Mouse (Mus musculus): ENCODE data around the gene Dapp1. TPM values are rescaled to one million over a fixed set of nuclear protein-coding genes. Genes with fewer than 3 reads are reported as not detected.
A peak's percentile ranks its signal among the peaks of the same experiment; 100 is the strongest.

Gene Dapp1
- polyA plus RNA-seq, 1 experiment from 2014 or later: 1.6 TPM

DNA sequence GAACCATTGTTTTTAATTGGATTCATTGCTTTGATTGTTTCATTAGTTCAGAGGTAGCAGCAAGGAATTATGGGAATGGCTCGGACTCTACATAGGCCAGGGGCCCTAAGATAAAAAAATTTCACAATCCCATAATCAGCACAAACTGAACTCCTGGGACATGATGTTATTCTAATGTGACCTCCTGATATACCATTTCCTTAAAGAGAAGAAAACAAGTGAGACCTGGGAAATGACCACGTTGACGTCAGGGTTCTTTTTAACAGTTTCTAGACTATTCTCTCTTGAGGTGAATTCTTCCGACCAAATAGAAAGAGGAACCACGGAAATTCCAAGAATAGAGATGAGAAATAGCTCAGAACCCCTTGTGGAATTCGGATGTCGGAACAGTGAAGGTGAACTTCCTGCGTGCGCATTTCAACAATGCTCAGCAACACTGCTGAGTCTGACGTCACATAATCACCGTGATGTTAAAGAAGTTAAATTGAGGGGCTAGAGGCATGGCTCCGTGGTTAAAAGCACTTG, 39.2 kb downstream of the Dapp1 start:
- Histone ChIP-seq H3K4me2 (ENCODE audit: low read depth, low read length) (no peak overlapping the region), H3K27me3 (ENCODE audit: control insufficient read depth, insufficient read depth, low read length) (no peaks in the 10 kb centered on the region), H3K4me1 (ENCODE audit: control insufficient read depth, insufficient read depth, low read length) (no peaks in the 10 kb centered on the region), H3K27ac (ENCODE audit: low read depth, low read length) (no peak overlapping the region), H3K9ac (replicated peaks; ENCODE audit: low read depth, low read length) (no peak overlapping the region), H3K36me3 (ENCODE audit: control insufficient read depth, insufficient read depth, low read length) (no peaks in the 10 kb centered on the region), H3K4me3 (ENCODE audit: low read depth, low read length) (no peak overlapping the region), H3K9me3 (ENCODE audit: control insufficient read depth, low read length) (no peaks in the 10 kb centered on the region)
- ATAC-seq (ENCODE audit: low read depth): no peak
- WGBS: 91% methylated on average over 12 of the region's 12 CpGs

DNA sequence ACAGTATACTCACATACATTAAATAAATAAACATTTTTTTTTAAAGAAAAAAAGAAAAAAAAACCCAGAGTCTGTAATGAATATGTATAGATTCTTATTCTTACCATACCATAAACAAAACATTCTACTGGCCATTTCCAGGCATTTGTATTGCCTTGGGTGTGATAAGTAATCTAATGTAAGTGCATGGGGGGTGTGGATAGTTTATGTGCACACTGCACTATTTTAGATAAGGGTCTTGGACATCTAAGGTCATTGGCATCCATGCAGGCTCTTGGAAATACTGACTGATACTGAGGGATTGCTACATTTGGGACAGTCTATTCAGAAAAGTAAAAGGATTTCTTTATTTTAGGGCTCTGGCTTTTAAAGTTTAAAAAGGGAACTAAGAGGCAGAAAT, 39.8 kb downstream of the Dapp1 start:
- Histone ChIP-seq H3K9ac (replicated peaks; ENCODE audit: low read depth, low read length) (no peak overlapping the region), H3K4me3 (ENCODE audit: low read depth, low read length) (no peak overlapping the region), H3K36me3 (ENCODE audit: control insufficient read depth, insufficient read depth, low read length) (no peaks in the 10 kb centered on the region), H3K9me3 (ENCODE audit: control insufficient read depth, low read length) (no peaks in the 10 kb centered on the region), H3K27me3 (ENCODE audit: control insufficient read depth, insufficient read depth, low read length) (no peaks in the 10 kb centered on the region), H3K27ac (ENCODE audit: low read depth, low read length) (no peak overlapping the region), H3K4me2 (ENCODE audit: low read depth, low read length) (no peak overlapping the region), H3K4me1 (ENCODE audit: control insufficient read depth, insufficient read depth, low read length) (no peaks in the 10 kb centered on the region)
- no peak for ATAC-seq (ENCODE audit: low read depth)

DNA sequence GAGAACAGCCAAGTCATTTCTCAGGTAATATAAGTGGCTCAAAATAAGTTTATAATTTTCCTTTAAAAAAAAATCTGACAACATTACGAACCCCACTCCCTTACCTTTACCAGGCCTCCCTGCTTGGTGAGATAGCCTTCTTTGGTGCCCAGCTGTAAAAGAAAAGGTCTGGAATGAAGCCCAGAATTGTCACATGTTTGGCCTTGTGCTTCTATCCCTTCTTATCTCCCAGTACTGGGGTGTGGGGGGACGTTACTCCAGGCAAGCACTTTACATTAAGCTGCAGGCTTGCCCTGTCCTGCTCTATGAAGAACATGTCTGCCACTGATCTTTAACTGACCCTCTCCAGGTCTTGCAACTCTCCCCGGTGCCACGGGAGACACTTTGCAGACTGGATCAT, 40.6 kb downstream of the Dapp1 start:
- no peaks in the 10 kb centered on the region for H3K9me3 ChIP-seq (ENCODE audit: control insufficient read depth, low read length)
- H3K9ac ChIP-seq (replicated peaks; ENCODE audit: low read depth, low read length): no peak overlapping the region
- H3K4me1 ChIP-seq (ENCODE audit: control insufficient read depth, insufficient read depth, low read length): no peaks in the 10 kb centered on the region
- no peaks in the 10 kb centered on the region for H3K36me3 ChIP-seq (ENCODE audit: control insufficient read depth, insufficient read depth, low read length)
- WGBS: 82% methylated on average over 4 of the region's 4 CpGs
- no peak for ATAC-seq (ENCODE audit: low read depth)
- no peaks in the 10 kb centered on the region for H3K27me3 ChIP-seq (ENCODE audit: control insufficient read depth, insufficient read depth, low read length)
- no peak overlapping the region for H3K27ac ChIP-seq (ENCODE audit: low read depth, low read length)
- H3K4me3 ChIP-seq (ENCODE audit: low read depth, low read length): no peak overlapping the region
- no peak overlapping the region for H3K4me2 ChIP-seq (ENCODE audit: low read depth, low read length)

DNA sequence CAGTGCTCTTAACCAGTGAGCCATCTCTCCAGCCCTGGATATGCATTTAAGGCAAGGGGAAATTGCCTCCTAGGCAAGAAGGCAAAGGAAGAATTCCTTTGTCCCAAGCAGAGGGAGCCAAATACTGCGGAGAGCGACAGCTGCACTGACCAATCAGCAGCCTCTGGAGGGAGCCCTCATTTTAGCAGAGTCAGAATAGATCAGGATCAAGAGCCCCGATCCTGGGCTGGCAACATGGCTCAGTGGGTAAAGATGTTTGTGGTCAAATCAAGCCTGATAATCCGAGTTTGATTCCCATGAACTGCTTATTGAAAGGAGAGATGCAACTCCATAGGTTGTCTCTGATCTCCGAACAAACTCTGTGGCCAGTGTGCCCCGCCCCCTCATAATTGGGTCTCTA, 42.7 kb downstream of the Dapp1 start:
- no peaks in the 10 kb centered on the region for H3K27me3 ChIP-seq (ENCODE audit: control insufficient read depth, insufficient read depth, low read length)
- H3K4me1 ChIP-seq (ENCODE audit: control insufficient read depth, insufficient read depth, low read length): no peaks in the 10 kb centered on the region
- no peaks in the 10 kb centered on the region for H3K9me3 ChIP-seq (ENCODE audit: control insufficient read depth, low read length)
- H3K27ac ChIP-seq (ENCODE audit: low read depth, low read length): no peak overlapping the region
- H3K9ac ChIP-seq (replicated peaks; ENCODE audit: low read depth, low read length): no peak overlapping the region
- no peaks in the 10 kb centered on the region for H3K36me3 ChIP-seq (ENCODE audit: control insufficient read depth, insufficient read depth, low read length)
- H3K4me2 ChIP-seq (ENCODE audit: low read depth, low read length): 0 out of 2 replicates have a peak overlapping the region, but pooled peaks have one; percentile 14
- 46% methylated on average over 6 of the region's 6 CpGs for WGBS
- no peak overlapping the region for H3K4me3 ChIP-seq (ENCODE audit: low read depth, low read length)
- ATAC-seq (ENCODE audit: low read depth): peak; percentile 66; the same call in 1 of the 2 replicates

DNA sequence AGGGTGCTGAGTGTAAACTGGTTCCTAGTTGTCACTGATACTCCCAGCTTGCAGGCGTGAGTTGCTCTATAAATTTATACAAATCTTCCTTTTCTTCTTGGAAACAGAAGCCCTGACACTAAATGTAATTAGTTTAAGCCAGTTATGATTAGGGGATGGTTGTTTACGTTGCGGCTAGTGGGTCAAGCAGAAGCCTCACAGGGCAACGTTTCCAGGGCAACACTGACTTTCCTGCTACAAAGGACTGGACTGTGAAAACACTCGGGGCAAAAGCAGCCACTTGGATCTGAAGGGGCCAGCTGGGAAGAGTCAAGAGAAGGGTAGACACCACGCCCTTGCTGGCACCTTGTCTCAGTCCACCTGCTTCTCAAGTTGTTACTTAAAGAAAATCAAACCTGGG, 44.8 kb downstream of the Dapp1 start:
- 33% methylated on average over 6 of the region's 6 CpGs for WGBS
- Histone ChIP-seq H3K27ac (ENCODE audit: low read depth, low read length) (no peak overlapping the region), H3K36me3 (ENCODE audit: control insufficient read depth, insufficient read depth, low read length) (no peaks in the 10 kb centered on the region; the same call in 1 of the 2 replicates), H3K27me3 (ENCODE audit: control insufficient read depth, insufficient read depth, low read length) (no peaks in the 10 kb centered on the region), H3K4me3 (ENCODE audit: low read depth, low read length) (no peak overlapping the region), H3K4me1 (ENCODE audit: control insufficient read depth, insufficient read depth, low read length) (no peaks in the 10 kb centered on the region), H3K9ac (replicated peaks; ENCODE audit: low read depth, low read length) (no peak overlapping the region), H3K4me2 (ENCODE audit: low read depth, low read length) (no peak overlapping the region), H3K9me3 (ENCODE audit: control insufficient read depth, low read length) (no peaks in the 10 kb centered on the region)
- no peak for ATAC-seq (ENCODE audit: low read depth)

GRCm38 (mm10) chr3:137935570-137936525, 45.5 kb downstream of the Dapp1 start:
- Histone ChIP-seq H3K4me3 (ENCODE audit: low read depth, low read length) (no peak overlapping the region), H3K27me3 (ENCODE audit: control insufficient read depth, insufficient read depth, low read length) (no peaks in the 10 kb centered on the region), H3K9ac (replicated peaks; ENCODE audit: low read depth, low read length) (no peak overlapping the region), H3K27ac (ENCODE audit: low read depth, low read length) (no peak overlapping the region), H3K4me2 (ENCODE audit: low read depth, low read length) (no peak overlapping the region), H3K9me3 (ENCODE audit: control insufficient read depth, low read length) (no peaks in the 10 kb centered on the region), H3K4me1 (ENCODE audit: control insufficient read depth, insufficient read depth, low read length) (no peaks in the 10 kb centered on the region), H3K36me3 (ENCODE audit: control insufficient read depth, insufficient read depth, low read length) (no peaks in the 10 kb centered on the region; the same call in 1 of the 2 replicates)
- ATAC-seq (ENCODE audit: low read depth): no peak
- 17% methylated on average over 5 of the region's 5 CpGs for WGBS

GRCm38 (mm10) chr3:137933986-137934385, 47.4 kb downstream of the Dapp1 start:
- Histone ChIP-seq H3K27me3 (ENCODE audit: control insufficient read depth, insufficient read depth, low read length) (no peaks in the 10 kb centered on the region), H3K4me3 (ENCODE audit: low read depth, low read length) (no peak overlapping the region), H3K9me3 (ENCODE audit: control insufficient read depth, low read length) (no peaks in the 10 kb centered on the region), H3K4me2 (ENCODE audit: low read depth, low read length) (no peak overlapping the region), H3K36me3 (ENCODE audit: control insufficient read depth, insufficient read depth, low read length) (peaks cover 3% of the 10 kb centered on the region), H3K27ac (ENCODE audit: low read depth, low read length) (no peak overlapping the region), H3K4me1 (ENCODE audit: control insufficient read depth, insufficient read depth, low read length) (no peaks in the 10 kb centered on the region), H3K9ac (replicated peaks; ENCODE audit: low read depth, low read length) (no peak overlapping the region)
- no peak for ATAC-seq (ENCODE audit: low read depth)
- 90% methylated on average over 3 of the region's 3 CpGs for WGBS

DNA sequence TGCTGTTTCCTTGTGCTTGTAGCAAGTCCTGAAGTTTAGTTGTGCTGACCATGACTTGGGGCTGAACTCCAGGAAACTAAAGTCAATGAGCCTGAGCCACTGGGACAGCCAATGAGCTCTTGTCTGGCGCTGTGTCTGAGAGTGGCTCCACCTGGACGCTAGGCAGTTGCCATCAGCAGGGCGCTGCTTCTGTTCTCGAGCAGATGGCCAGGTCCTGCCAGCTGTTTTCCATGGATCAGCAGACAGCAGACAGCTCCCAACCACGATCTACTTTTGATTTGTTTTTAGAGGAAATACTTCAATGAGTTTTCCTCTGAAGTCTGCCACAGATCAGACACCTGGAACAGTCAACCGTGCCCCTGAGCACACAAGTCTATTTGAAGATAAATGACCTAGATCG, 48.6 kb downstream of the Dapp1 start:
- H3K27me3 ChIP-seq (ENCODE audit: control insufficient read depth, insufficient read depth, low read length): no peaks in the 10 kb centered on the region
- H3K9ac ChIP-seq (replicated peaks; ENCODE audit: low read depth, low read length): no peak overlapping the region
- H3K9me3 ChIP-seq (ENCODE audit: control insufficient read depth, low read length): no peaks in the 10 kb centered on the region
- H3K4me3 ChIP-seq (ENCODE audit: low read depth, low read length): no peak overlapping the region
- no peak for ATAC-seq (ENCODE audit: low read depth)
- 79% methylated on average over 7 of the region's 7 CpGs for WGBS
- H3K4me1 ChIP-seq (ENCODE audit: control insufficient read depth, insufficient read depth, low read length): no peaks in the 10 kb centered on the region
- peaks cover 3% of the 10 kb centered on the region for H3K36me3 ChIP-seq (ENCODE audit: control insufficient read depth, insufficient read depth, low read length)
- H3K27ac ChIP-seq (ENCODE audit: low read depth, low read length): no peak overlapping the region
- no peak overlapping the region for H3K4me2 ChIP-seq (ENCODE audit: low read depth, low read length)

DNA sequence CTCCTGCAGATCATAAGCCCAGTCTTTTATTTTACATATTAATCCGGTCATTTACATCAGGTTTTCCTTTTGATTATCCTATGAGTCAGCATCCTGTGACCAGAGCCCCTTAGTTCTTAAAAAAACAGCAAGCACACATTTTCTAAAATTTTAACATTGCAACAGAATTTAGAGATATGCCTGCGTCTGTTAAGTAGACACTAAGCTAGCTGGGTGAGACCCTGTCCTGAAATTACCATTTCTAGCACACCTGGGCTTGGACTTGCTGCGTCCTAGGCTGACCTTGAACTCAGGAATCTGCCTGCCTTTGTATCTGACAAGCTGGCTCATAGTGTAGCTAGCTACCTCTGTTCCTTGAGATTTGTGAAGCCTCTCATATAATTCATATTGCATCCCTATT, 51.4 kb downstream of the Dapp1 start:
- Histone ChIP-seq H3K9ac (replicated peaks; ENCODE audit: low read depth, low read length) (no peak overlapping the region), H3K27me3 (ENCODE audit: control insufficient read depth, insufficient read depth, low read length) (no peaks in the 10 kb centered on the region), H3K4me1 (ENCODE audit: control insufficient read depth, insufficient read depth, low read length) (no peaks in the 10 kb centered on the region), H3K27ac (ENCODE audit: low read depth, low read length) (no peak overlapping the region), H3K9me3 (ENCODE audit: control insufficient read depth, low read length) (no peaks in the 10 kb centered on the region), H3K36me3 (ENCODE audit: control insufficient read depth, insufficient read depth, low read length) (peaks cover 15% of the 10 kb centered on the region), H3K4me3 (ENCODE audit: low read depth, low read length) (no peak overlapping the region), H3K4me2 (ENCODE audit: low read depth, low read length) (no peak overlapping the region)
- WGBS: 94% methylated on average over 3 of the region's 3 CpGs
- no peak for ATAC-seq (ENCODE audit: low read depth)
